ENCODE assay signal across 15 mouse cellular contexts in the genomic region with DNA sequence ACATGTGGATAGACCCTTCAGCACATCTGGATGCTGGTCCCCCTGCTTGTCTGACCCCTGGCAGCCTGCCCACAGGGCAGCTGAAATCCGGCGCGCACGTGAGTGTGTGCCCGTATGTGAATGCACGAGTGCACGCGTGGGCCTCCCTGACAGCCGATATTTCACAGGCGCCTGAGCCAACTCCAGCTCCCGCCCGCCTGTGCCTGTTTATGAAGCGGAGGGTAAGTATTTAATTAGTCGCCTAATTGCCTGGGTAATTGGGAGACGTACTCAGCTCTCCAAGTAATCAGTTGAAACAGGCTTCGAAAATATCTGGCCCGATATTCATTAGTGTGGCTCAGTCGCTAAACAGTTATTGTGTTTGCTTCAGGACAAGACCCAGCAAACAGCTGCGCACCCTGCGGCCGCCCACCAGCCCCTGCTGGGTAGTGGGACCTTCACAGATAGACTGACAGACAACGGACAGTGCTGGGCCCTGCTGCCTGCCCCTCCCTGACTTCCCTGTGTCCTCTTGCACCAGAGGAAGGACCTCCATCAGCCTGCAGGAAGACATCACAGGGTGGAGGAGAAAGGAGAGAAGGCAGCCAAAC.
DNase-seq lines count a peak whose midpoint lies in the region; ATAC-seq and TF ChIP-seq lines count a peak whose summit lies in the region.
"Had no signal": no experiment of that assay in that cellular context is flagged by ENCODE, and none has a peak within 500 bp of the region (broad histone marks: within the 10 kb centered on the region; RNA-seq: fewer than 3 reads in every experiment).

No protein-coding gene starts in this region.

- H3K9ac ChIP-seq in hindbrain, postnatal 0 days (replicated peaks; ENCODE audit: low read length): no peak overlapping the region
- no peak overlapping the region for H3K9ac ChIP-seq in intestine, embryonic 16.5 days (ENCODE audit: low read depth, low read length)
- H3K9ac ChIP-seq: embryonic facial prominence, embryonic 12.5 days; intestine, embryonic 15.5 days; stomach, embryonic 15.5 days had no signal

- no peak overlapping the region for H3K4me3 ChIP-seq in hindbrain, postnatal 0 days (ENCODE audit: low read length)
- no peak overlapping the region for H3K4me3 ChIP-seq in intestine, embryonic 16.5 days (ENCODE audit: low read length)
- H3K4me3 ChIP-seq: embryonic facial prominence, embryonic 12.5 days; intestine, embryonic 15.5 days; stomach, embryonic 15.5 days had no signal

- peak; percentile 7 for DNase-seq in layer of hippocampus, adult 11-12 months (ENCODE audit: low spot score)
- no peak for DNase-seq in layer of hippocampus, adult 9-10 months (ENCODE audit: low spot score)
- peak; percentile 32 for DNase-seq in brain, embryonic 18.5 days (ENCODE audit: low read depth, low spot score)
- peak; percentile 74 for DNase-seq in hindbrain, postnatal 0 days (ENCODE audit: low spot score)
- peak; percentile 94 for DNase-seq in retina, postnatal 1 day
- no peak for DNase-seq in urinary bladder, postnatal 25 days (ENCODE audit: low spot score)
- no peak for DNase-seq in spleen, postnatal 36 days (ENCODE audit: low spot score in 2 of 2)
- DNase-seq: adrenal gland, postnatal 25 days; cerebellum, adult 8-10 months had no signal

- H3K9me3 ChIP-seq in hindbrain, postnatal 0 days (ENCODE audit: low read length): no peaks in the 10 kb centered on the region
- no peaks in the 10 kb centered on the region for H3K9me3 ChIP-seq in intestine, embryonic 16.5 days (ENCODE audit: control insufficient read depth, low read length)
- H3K9me3 ChIP-seq: embryonic facial prominence, embryonic 12.5 days; intestine, embryonic 15.5 days; stomach, embryonic 15.5 days had no signal

- H3K4me1 ChIP-seq in hindbrain, postnatal 0 days (ENCODE audit: insufficient read depth, low read length): no peaks in the 10 kb centered on the region
- H3K4me1 ChIP-seq in intestine, embryonic 16.5 days (ENCODE audit: control insufficient read depth, insufficient read depth, low read length): no peaks in the 10 kb centered on the region
- H3K4me1 ChIP-seq: embryonic facial prominence, embryonic 12.5 days; intestine, embryonic 15.5 days; stomach, embryonic 15.5 days had no signal

- peak; percentile 63; the same call in 1 of the 2 replicates for ATAC-seq in hindbrain, postnatal 0 days
- ATAC-seq in intestine, embryonic 16.5 days: no peak
- ATAC-seq: CD4-positive, CD25-positive, alpha-beta regulatory T cell, adult 4 months; intestine, embryonic 15.5 days; midbrain, embryonic 16.5 days had no signal

- no peak overlapping the region for H3K4me2 ChIP-seq in hindbrain, postnatal 0 days (ENCODE audit: low read depth, low read length)
- no peak overlapping the region for H3K4me2 ChIP-seq in intestine, embryonic 16.5 days (ENCODE audit: low read depth, low read length)
- H3K4me2 ChIP-seq: embryonic facial prominence, embryonic 12.5 days; intestine, embryonic 15.5 days; stomach, embryonic 15.5 days had no signal

- H3K27me3 ChIP-seq in hindbrain, postnatal 0 days (ENCODE audit: insufficient read depth, low read length): no peaks in the 10 kb centered on the region
- no peaks in the 10 kb centered on the region for H3K27me3 ChIP-seq in intestine, embryonic 16.5 days (replicated peaks; ENCODE audit: control insufficient read depth, insufficient read depth, low read length)
- H3K27me3 ChIP-seq: intestine, embryonic 15.5 days; stomach, embryonic 15.5 days had no signal

- H3K36me3 ChIP-seq in hindbrain, postnatal 0 days (ENCODE audit: insufficient read depth, low read length): no peaks in the 10 kb centered on the region
- H3K36me3 ChIP-seq in intestine, embryonic 16.5 days (ENCODE audit: control insufficient read depth, insufficient read depth, low read length): no peaks in the 10 kb centered on the region
- H3K36me3 ChIP-seq: embryonic facial prominence, embryonic 12.5 days; intestine, embryonic 15.5 days; stomach, embryonic 15.5 days had no signal

- TF ChIP-seq CTCF in hindbrain, postnatal 0 days (IDR thresholded peaks at IDR 0.05; ENCODE audit: low read depth): no peak

- no peak overlapping the region for H3K27ac ChIP-seq in hindbrain, postnatal 0 days
- no peak overlapping the region for H3K27ac ChIP-seq in intestine, embryonic 16.5 days (ENCODE audit: low read length)
- H3K27ac ChIP-seq: embryonic facial prominence, embryonic 12.5 days; intestine, embryonic 15.5 days; stomach, embryonic 15.5 days had no signal

- 35% methylated on average over 22 of the region's 22 CpGs for WGBS in hindbrain, postnatal 0 days
- 71% methylated on average over 22 of the region's 22 CpGs for WGBS in intestine, embryonic 16.5 days

Comparison
In these comparisons a context has a peak if more than half of its experiments do, and no peak if none do; other contexts are left out.
1. DNase-seq: peak in layer of hippocampus, adult 11-12 months (single experiment), brain, embryonic 18.5 days (single experiment), hindbrain, postnatal 0 days (single experiment) and retina, postnatal 1 day (single experiment); none in layer of hippocampus, adult 9-10 months (single experiment), urinary bladder, postnatal 25 days (single experiment) and spleen, postnatal 36 days (0 of 2).